Mouse (Mus musculus) midbrain, embryonic 16.5 days (tissue): ENCODE measurements at regions not wholly inside any gene's neighbourhood (a gene's known extent, or its start where the extent isn't known, plus 50 kb on each side); places are given as distances from the start of the nearest gene placed in this dataset.

Experiments used
- ATAC-seq: fragments of 200-750 bp; cut with Nextera tagmentation; 2 replicates; pipeline ENCODE4 v1.8.0; 2017; ENCODE audit warnings: moderate TSS enrichment
- H3K27ac ChIP-seq: fragments of 300-500 bp; sonication (generic); 2 replicates; pipeline ENCODE4 v1.5.1; 2014; ENCODE audit warnings: mild to moderate bottlenecking, low read length, mixed read lengths
- H3K27me3 ChIP-seq: fragments of 300-500 bp; sonication (generic); 2 replicates; pipeline ENCODE4 v1.6.1; 2014; ENCODE audit warnings: low read depth, low read length, mixed read lengths; ENCODE audit not compliant: control insufficient read depth, insufficient read depth
- H3K36me3 ChIP-seq: fragments of 300-500 bp; sonication (generic); 2 replicates; pipeline ENCODE4 v1.6.1; 2014; ENCODE audit warnings: mild to moderate bottlenecking, low read length, moderate library complexity, mixed read lengths; ENCODE audit not compliant: control insufficient read depth, insufficient read depth
- H3K4me1 ChIP-seq: fragments of 300-500 bp; sonication (generic); 2 replicates; pipeline ENCODE4 v1.6.1; 2014; ENCODE audit warnings: mild to moderate bottlenecking, low read length, mixed read lengths; ENCODE audit not compliant: control insufficient read depth, insufficient read depth
- H3K4me2 ChIP-seq: fragments of 300-500 bp; sonication (generic); 2 replicates; pipeline ENCODE4 v1.6.1; 2014; ENCODE audit warnings: mild to moderate bottlenecking, low read length, mixed read lengths
- H3K4me3 ChIP-seq: fragments of 300-500 bp; sonication (generic); 2 replicates; pipeline ENCODE4 v1.5.1; 2014; ENCODE audit warnings: low read depth, mild to moderate bottlenecking, low read length, moderate library complexity, mixed read lengths
- H3K9ac ChIP-seq: fragments of 300-500 bp; sonication (generic); 2 replicates; pipeline ENCODE4 v1.6.1; 2014; ENCODE audit warnings: low read depth, low read length, mixed read lengths
- H3K9me3 ChIP-seq: fragments of 300-500 bp; sonication (generic); replicated peaks from 2 replicates; pipeline ENCODE4 v1.6.1; 2014; ENCODE audit warnings: mild to moderate bottlenecking, low read length, mixed read lengths; ENCODE audit not compliant: control insufficient read depth, poor library complexity, severe bottlenecking
- WGBS: fragments of 180-500 bp; shearing (Covaris S2); extraction: QIAGEN DNeasy Blood & Tissue Kit; methylation state at CpG from one replicate; pipeline ENCODE4 v1.1.7; 2014; 5-methylcytosine and 5-hydroxymethylcytosine counted together

DNA sequence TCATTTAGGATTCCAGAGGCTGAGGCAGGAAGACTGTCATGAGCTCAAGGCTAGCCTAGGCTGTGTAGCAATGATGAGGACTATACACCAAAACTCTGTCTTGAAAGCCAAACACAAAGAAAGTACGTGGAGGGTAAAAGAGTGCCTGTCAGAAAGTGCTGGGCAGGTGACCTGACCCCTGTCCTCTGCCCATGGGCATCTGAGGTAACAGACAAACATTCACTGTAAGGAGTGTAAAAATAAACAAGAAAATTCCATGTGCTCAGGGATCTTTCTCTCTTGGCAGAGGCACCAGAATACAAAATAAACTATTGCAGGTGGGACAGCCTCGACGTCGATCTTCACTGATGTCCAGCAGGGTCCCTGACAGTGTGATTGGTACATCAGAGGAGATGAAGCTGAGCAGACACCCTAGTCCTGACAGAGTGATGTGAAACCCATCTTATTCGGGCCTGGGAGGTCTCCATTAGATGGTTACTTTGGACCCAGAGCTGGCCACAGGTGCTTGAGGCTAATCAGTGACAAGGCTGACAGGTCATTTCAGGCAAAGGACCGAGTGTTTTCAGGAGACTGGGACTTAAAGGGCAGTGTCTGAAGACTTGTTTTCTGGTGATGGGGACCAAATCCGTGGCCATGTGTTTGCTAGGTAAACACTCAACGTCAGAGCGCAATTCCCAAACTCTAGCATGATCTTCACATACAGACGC lies 62.9 kb upstream of the Irf2bp2 start:
- Histone ChIP-seq H3K27me3 (no peaks in the 10 kb centered on the region), H3K4me3 (no peak overlapping the region), H3K9me3 (no peaks in the 10 kb centered on the region), H3K27ac (no peak overlapping the region), H3K9ac (no peak overlapping the region), H3K4me1 (peaks cover 47% of the 10 kb centered on the region), H3K4me2 (no peak overlapping the region), H3K36me3 (no peaks in the 10 kb centered on the region)
- no peak for ATAC-seq
- 83% methylated on average over 10 of the region's 10 CpGs for WGBS

DNA sequence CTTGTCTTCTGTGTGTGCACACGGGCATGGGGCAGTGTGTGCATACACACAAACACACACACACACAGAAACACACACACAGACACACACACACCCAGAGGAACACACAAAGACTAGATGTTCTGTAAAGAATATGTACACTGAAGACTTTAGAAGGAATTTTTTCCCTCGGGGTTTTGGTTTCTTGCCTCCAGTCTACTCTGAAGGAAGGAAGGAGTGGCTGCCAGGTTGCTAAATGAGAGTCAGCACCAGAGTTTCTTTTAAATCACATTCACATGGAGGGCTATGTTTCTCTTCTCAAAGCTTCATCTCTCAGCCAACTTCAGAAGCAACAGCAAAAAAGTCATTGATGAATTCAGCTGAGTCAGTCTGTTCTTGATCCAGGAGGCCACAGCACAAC lies 61.8 kb upstream of the Irf2bp2 start:
- Histone ChIP-seq H3K4me2 (no peak overlapping the region), H3K9me3 (no peaks in the 10 kb centered on the region), H3K27me3 (no peaks in the 10 kb centered on the region), H3K4me3 (no peak overlapping the region), H3K27ac (peak overlapping the region; percentile 56; the same call in 1 of the 2 replicates), H3K36me3 (no peaks in the 10 kb centered on the region), H3K4me1 (peaks cover 35% of the 10 kb centered on the region), H3K9ac (no peak overlapping the region; the same call in 1 of the 2 replicates)
- no peak for ATAC-seq
- WGBS, result 59% methylated on average over 2 of the region's 2 CpGs

DNA sequence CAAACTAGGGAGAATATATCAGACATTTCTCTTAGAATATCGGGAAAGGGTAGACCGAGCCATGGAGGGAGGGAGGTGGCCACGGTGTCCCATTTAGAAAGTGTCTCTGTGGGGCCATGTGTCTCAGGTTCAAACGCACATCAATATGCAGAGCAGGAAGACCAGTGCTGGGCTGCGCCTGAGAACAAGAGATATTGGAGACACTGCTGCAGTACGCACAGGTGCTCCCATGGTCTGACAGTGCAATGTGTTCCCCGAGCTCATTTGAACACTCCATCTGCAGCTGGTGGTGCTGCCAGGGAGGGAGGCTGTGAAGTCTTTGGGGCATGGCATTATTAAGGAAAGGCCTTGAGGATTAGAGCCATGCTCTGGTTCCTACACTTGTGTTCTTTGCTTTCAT lies 60.6 kb upstream of the Irf2bp2 start:
- Histone ChIP-seq H3K9me3 (no peaks in the 10 kb centered on the region), H3K4me1 (peaks cover 23% of the 10 kb centered on the region), H3K4me2 (no peak overlapping the region), H3K9ac (no peak overlapping the region), H3K27ac (peak overlapping the region; percentile 56), H3K27me3 (no peaks in the 10 kb centered on the region), H3K4me3 (no peak overlapping the region), H3K36me3 (no peaks in the 10 kb centered on the region)
- no peak for ATAC-seq
- 56% methylated on average over 7 of the region's 7 CpGs for WGBS

DNA sequence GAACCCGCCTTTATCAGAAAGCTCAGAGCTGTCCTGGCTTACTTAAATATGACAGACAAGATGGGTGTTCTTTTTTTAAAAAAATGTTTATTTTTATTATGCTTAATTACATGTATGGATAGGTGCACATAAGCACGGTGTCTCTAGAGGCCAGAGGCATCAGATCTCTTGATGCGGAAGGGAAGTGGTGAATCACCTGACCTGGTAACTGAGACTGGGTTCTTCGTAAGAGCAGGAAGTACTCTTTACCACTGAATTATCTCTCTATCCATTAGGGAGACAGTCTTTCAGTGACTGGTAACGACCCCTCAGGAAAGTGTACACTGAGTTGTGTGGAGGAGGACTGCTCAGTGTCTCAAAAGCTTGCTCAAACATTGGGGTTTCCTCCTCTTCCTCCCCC lies 58.4 kb upstream of the Irf2bp2 start:
- H3K27me3 ChIP-seq, result no peaks in the 10 kb centered on the region
- no peaks in the 10 kb centered on the region for H3K9me3 ChIP-seq
- peaks cover 23% of the 10 kb centered on the region for H3K4me1 ChIP-seq
- H3K4me3 ChIP-seq, result no peak overlapping the region
- H3K9ac ChIP-seq, result no peak overlapping the region
- 90% methylated on average over 5 of the region's 5 CpGs for WGBS
- H3K36me3 ChIP-seq, result no peaks in the 10 kb centered on the region
- no peak overlapping the region for H3K27ac ChIP-seq
- ATAC-seq, result no peak
- no peak overlapping the region for H3K4me2 ChIP-seq

DNA sequence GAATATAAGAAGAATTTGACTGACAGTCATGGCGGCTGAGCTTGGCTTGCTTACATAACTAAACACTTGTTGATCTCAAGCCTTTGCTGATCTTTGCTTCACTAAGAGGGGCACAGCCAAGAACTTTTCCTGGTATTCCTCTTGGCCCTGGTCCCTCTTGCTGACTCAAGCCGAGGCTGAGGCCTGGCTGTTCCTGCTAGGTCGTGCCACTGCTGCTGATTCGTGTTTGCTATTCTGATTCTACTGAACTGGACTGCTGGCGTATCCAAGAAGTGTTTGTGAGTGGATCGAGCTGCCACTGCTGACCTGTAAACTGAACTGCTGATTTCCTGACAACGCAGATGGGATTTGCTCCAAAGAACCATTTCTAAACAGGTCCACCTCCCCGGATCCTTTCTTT lies 57.2 kb upstream of the Irf2bp2 start:
- Histone ChIP-seq H3K4me3 (no peak overlapping the region), H3K4me1 (peaks cover 22% of the 10 kb centered on the region), H3K36me3 (no peaks in the 10 kb centered on the region), H3K4me2 (no peak overlapping the region), H3K9ac (no peak overlapping the region), H3K9me3 (no peaks in the 10 kb centered on the region), H3K27me3 (no peaks in the 10 kb centered on the region), H3K27ac (no peak overlapping the region)
- no peak for ATAC-seq
- WGBS, result 91% methylated on average over 8 of the region's 8 CpGs

DNA sequence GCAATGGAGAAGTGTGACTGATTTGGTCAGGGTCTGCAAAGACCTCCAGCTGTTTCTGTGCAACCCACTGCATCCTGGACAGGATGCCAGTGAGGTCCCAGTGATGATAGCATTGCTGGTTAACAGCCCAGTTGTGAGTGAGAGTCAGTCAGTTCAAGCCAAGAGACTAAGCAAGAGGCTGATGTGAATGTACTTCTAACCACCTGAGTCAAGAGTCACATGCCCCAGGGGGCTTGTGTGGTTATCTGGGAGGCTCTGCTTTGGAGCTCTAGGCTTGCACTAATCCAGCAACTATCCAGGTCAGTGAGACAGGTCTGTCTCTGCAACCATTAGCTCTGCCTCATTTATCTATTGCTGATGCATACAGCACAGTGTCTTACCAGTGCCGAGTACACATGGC lies 55.5 kb upstream of the Irf2bp2 start:
- ATAC-seq, result no peak
- Histone ChIP-seq H3K4me1 (peaks cover 10% of the 10 kb centered on the region), H3K4me2 (no peak overlapping the region), H3K9ac (no peak overlapping the region), H3K4me3 (no peak overlapping the region), H3K27ac (no peak overlapping the region), H3K9me3 (no peaks in the 10 kb centered on the region), H3K36me3 (no peaks in the 10 kb centered on the region), H3K27me3 (no peaks in the 10 kb centered on the region)
- 96% methylated on average over 1 of the region's 1 CpGs for WGBS

DNA sequence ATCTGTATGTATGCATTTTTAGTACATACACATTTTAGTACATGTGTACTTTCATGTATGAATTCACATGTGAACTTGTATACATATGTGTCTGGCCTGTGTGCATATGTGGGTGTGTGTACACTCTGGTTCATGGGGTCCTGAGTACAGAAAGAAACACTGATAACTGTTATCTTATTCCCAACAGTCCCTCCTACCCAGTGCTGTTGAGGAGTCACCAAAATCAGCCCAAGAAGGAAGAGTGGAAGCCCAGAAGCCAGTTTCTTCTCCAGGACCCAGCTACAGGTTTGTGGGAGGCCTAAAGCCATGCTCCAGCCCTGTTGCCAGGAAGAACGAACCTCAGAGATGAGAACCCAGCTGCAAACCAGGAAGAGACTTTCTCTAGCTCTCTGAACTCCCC lies 53.6 kb upstream of the Irf2bp2 start:
- no peak for ATAC-seq

DNA sequence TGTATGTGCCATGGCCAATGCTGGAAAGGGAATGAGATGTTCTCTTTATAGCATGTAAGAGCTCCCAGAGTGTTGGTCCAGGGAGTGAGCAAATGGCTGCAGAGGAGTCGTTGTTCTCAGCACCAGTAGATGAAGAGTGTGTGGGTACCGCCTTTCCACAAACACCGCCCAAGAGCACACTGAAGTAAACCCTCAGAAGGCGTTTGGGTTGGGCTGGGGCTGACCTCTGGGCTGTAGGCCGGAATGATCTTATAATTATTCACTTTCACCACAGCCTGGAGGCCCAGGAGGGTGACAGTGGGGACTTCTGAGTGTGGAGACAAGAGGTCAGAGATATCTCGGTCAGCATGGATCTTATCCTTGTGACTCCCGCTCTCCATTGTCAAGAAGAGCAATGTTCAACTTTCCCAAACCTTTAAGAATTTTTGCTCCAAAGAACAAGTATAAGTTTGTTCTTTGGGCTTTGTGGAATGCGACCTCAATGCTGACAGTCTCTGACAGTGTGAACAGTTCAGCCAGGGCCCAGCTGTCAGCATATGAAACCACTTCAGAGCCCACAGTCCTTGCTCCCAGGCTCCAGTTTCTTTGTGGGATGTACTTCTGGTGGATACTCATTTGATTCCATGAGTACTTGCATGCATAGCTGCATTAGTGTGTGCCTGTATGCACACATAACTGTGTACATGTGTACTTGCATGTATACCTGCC lies 53.0 kb upstream of the Irf2bp2 start:
- Histone ChIP-seq H3K4me3 (no peak overlapping the region), H3K9ac (no peak overlapping the region), H3K4me2 (no peak overlapping the region), H3K4me1 (no peaks in the 10 kb centered on the region), H3K9me3 (no peaks in the 10 kb centered on the region), H3K27me3 (no peaks in the 10 kb centered on the region), H3K27ac (no peak overlapping the region), H3K36me3 (no peaks in the 10 kb centered on the region)
- 77% methylated on average over 8 of the region's 8 CpGs for WGBS
- ATAC-seq, result no peak

More for the DNA sequence above, 53.6 kb upstream of the Irf2bp2 start:
- H3K4me1 ChIP-seq, result no peaks in the 10 kb centered on the region
- no peak overlapping the region for H3K4me2 ChIP-seq
- H3K36me3 ChIP-seq, result no peaks in the 10 kb centered on the region
- no peaks in the 10 kb centered on the region for H3K9me3 ChIP-seq
- no peak overlapping the region for H3K9ac ChIP-seq
- H3K4me3 ChIP-seq, result no peak overlapping the region
- 35% methylated on average over 1 of the region's 1 CpGs for WGBS
- H3K27ac ChIP-seq, result no peak overlapping the region
- no peaks in the 10 kb centered on the region for H3K27me3 ChIP-seq

DNA sequence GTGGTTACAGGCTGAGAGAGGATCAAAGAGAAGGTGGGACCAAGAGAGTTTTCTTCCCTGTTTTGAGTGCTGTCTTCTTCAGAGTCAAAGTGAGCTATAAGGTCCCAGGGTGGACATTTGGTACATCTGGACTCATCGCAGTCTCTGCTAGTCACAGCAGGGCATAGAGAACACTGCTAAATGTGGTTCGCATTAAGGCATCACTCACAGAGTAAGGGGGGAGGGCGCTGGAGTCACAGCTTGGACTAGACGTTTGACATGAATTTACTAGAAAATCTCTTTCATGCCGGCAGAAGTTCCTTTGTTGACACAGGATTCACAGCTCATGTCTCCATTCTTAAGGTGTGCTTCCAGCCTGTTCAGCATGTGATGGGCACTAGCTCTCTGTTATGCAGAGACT lies 50.4 kb upstream of the Irf2bp2 start:
- no peak overlapping the region for H3K27ac ChIP-seq
- no peak overlapping the region for H3K4me2 ChIP-seq
- H3K36me3 ChIP-seq, result no peaks in the 10 kb centered on the region
- no peaks in the 10 kb centered on the region for H3K4me1 ChIP-seq
- WGBS, result 63% methylated on average over 5 of the region's 5 CpGs
- ATAC-seq, result no peak
- H3K9ac ChIP-seq, result no peak overlapping the region
- H3K9me3 ChIP-seq, result no peaks in the 10 kb centered on the region; the same call in 1 of the 2 replicates
- no peak overlapping the region for H3K4me3 ChIP-seq
- H3K27me3 ChIP-seq, result no peaks in the 10 kb centered on the region
